Mouse (Mus musculus): ENCODE results near the gene Zic1. TPM values are rescaled to one million over a fixed set of nuclear protein-coding genes. Genes with fewer than 3 reads are reported as not detected.
A peak's percentile ranks its signal among the peaks of the same experiment; 100 is the strongest.

Gene Zic1
- polyA plus RNA-seq, 1 experiment from 2014 or later, result 8.0 TPM

DNA sequence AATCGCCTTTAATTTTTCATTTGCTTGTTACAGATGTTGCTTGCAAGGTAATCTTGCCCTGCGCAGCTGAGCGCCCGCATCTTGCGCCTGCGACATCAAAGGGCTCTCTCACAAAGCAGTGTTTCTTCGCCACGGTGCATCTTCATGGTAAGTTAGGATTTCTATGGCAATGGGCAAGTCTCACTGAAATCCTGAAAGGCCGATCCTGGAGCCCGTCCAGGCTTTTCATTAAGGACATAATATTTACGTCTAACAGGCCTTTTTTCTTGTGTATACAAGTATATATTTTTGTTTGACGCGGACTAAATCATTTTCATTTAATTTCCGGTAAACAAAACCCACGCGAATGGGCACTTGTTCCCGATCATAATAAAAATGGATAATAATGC is 20.9 kb upstream of the Zic1 start:
- no peak for ATAC-seq

DNA sequence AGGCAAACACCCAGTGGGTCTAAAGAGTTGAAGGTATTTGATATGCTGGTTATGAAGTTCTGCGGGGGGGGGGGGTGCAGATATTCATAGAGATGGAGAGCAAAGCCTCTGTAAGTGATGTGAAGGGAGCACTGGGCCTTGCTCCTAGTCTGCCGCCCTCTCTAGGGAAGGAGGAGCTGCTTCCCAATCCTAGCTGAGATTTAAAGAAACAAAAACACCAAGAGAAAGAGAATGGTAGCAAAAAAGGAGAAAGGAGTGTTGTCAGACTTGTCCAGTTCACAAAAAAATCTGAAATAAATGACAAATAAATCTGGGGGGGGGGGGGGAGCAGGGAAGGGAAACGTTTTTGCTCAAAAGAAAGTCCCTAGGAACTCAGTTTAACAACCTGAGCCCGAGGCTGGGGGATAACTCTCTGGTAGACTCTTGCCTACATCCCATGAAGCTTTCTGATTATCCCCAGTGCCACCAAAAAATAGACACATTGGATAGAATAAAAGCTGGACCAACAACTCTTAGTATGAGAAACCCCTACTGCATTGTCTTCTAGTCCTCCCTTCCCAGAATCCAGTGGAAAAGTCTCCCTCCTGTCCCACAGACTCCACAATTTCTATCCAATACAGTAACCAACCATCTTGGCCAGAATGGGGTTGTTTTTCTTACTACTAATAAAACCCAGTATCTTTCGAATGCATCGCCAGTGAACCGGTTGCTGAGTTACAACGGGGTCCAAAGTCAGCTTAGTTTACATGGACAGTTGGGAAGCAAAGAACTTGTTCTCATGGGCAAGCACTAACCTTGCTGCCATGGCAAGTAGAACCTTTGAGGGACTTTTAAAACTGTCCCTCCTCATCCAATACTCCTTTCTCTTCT is 20.2 kb upstream of the Zic1 start:
- H3K4me3 ChIP-seq (replicated peaks; ENCODE audit: low read length), result no peak overlapping the region
- no peak for ATAC-seq
- H3K4me2 ChIP-seq (ENCODE audit: low read length), result no peak overlapping the region
- whole genome bisulfite sequencing, result 7% methylated on average over 8 of the region's 8 CpGs
- no peaks in the 10 kb centered on the region for H3K36me3 ChIP-seq (ENCODE audit: control insufficient read depth, insufficient read depth)
- peak overlapping the region; percentile 27 for H3K27ac ChIP-seq (ENCODE audit: low read length)
- H3K9me3 ChIP-seq (ENCODE audit: control insufficient read depth, low read length), result no peaks in the 10 kb centered on the region
- H3K27me3 ChIP-seq (replicated peaks; ENCODE audit: control insufficient read depth, insufficient read depth, low read length), result peaks cover 59% of the 10 kb centered on the region
- no peak overlapping the region for H3K9ac ChIP-seq (replicated peaks; ENCODE audit: low read depth, low read length)
- peaks cover 12% of the 10 kb centered on the region for H3K4me1 ChIP-seq (replicated peaks; ENCODE audit: control insufficient read depth, insufficient read depth, low read length)

More for the DNA sequence above, 20.9 kb upstream of the Zic1 start:
- H3K27ac ChIP-seq (ENCODE audit: low read length), result no peak overlapping the region; the same call in 1 of the 2 replicates
- H3K27me3 ChIP-seq (replicated peaks; ENCODE audit: control insufficient read depth, insufficient read depth, low read length), result peaks cover 65% of the 10 kb centered on the region
- H3K4me3 ChIP-seq (replicated peaks; ENCODE audit: low read length), result no peak overlapping the region; the same call in 1 of the 2 replicates
- 4% methylated on average over 17 of the region's 17 CpGs for WGBS
- H3K9ac ChIP-seq (replicated peaks; ENCODE audit: low read depth, low read length), result no peak overlapping the region
- H3K9me3 ChIP-seq (ENCODE audit: control insufficient read depth, low read length), result no peaks in the 10 kb centered on the region
- peak overlapping the region; percentile 2; the same call in 1 of the 2 replicates for H3K4me2 ChIP-seq (ENCODE audit: low read length)
- no peaks in the 10 kb centered on the region for H3K36me3 ChIP-seq (ENCODE audit: control insufficient read depth, insufficient read depth)
- peaks cover 7% of the 10 kb centered on the region for H3K4me1 ChIP-seq (replicated peaks; ENCODE audit: control insufficient read depth, insufficient read depth, low read length)

DNA sequence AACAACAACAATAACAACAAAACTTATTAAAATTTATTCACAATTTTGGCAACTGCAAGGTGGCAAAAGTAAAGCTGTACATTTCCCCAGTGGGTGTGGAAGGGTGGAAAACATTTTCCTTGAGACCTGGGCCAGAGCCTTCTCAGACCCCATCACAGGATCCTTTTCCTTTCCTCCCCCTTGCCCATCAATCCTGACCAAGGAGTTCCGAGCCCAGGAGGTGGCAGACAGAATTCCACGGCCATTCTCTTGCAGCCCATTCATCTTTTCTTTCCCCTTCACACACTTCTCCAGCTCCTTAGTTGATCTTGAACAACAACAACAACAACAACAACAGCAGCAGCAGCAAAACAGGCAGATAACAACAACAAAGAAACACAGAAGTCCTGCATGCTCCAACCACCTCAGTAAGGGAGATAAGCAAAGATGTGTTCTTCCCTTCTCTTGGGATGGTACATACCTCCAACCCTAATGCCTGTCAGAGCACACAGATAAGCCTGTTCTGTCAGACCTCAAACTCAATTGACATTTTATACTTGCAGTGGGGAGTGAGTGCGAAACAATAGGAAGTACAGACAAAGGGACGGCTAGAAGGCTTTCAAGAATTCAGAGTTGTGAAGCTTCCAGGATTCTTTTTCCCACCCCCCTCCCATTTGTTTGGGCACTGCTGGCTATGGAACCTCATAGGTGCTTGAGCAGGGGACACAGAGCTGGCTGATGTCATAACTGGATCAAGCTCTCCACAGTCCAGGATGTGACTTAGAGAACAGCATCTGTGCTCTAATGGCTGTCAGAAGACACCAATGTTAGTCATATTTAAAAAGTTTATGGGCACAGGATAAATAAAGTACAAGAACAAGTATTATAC is 19.3 kb upstream of the Zic1 start:
- H3K9ac ChIP-seq (replicated peaks; ENCODE audit: low read depth, low read length), result no peak overlapping the region
- H3K9me3 ChIP-seq (ENCODE audit: control insufficient read depth, low read length), result no peaks in the 10 kb centered on the region
- peaks cover 52% of the 10 kb centered on the region for H3K27me3 ChIP-seq (replicated peaks; ENCODE audit: control insufficient read depth, insufficient read depth, low read length)
- H3K4me1 ChIP-seq (replicated peaks; ENCODE audit: control insufficient read depth, insufficient read depth, low read length), result peaks cover 12% of the 10 kb centered on the region
- no peak overlapping the region for H3K4me3 ChIP-seq (replicated peaks; ENCODE audit: low read length)
- WGBS, result 25% methylated on average over 4 of the region's 4 CpGs
- no peak overlapping the region for H3K4me2 ChIP-seq (ENCODE audit: low read length)
- H3K36me3 ChIP-seq (ENCODE audit: control insufficient read depth, insufficient read depth), result no peaks in the 10 kb centered on the region
- H3K27ac ChIP-seq (ENCODE audit: low read length), result peak overlapping the region; percentile 27
- no peak for ATAC-seq

DNA sequence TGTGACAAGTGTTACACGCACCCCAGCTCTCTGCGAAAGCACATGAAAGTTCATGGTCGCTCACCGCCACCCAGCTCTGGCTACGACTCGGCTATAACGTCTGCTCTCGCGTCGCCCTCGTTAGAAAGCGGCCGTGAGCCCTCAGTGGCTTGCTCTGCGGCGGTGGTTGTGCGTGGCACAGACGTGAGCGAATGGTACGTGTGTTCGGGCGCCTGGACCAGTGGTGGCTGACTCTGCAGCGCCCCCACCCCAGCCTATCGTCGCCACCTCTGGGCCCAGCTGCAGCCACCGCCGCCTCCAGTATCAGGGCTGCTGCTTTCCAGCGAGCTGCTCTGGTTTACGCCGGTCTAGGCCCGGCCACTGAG is 18.5 kb upstream of the Zic1 start:
- Histone ChIP-seq H3K36me3 (ENCODE audit: control insufficient read depth, insufficient read depth) (no peaks in the 10 kb centered on the region), H3K9me3 (ENCODE audit: control insufficient read depth, low read length) (no peaks in the 10 kb centered on the region), H3K9ac (replicated peaks; ENCODE audit: low read depth, low read length) (peak overlapping the region; percentile 20; the same call in 1 of the 2 replicates), H3K4me1 (replicated peaks; ENCODE audit: control insufficient read depth, insufficient read depth, low read length) (peaks cover 12% of the 10 kb centered on the region), H3K4me3 (replicated peaks; ENCODE audit: low read length) (peak overlapping the region; percentile 18), H3K27me3 (replicated peaks; ENCODE audit: control insufficient read depth, insufficient read depth, low read length) (peaks cover 52% of the 10 kb centered on the region), H3K27ac (ENCODE audit: low read length) (peak overlapping the region; percentile 79), H3K4me2 (ENCODE audit: low read length) (peak overlapping the region; percentile 39)
- 3% methylated on average over 30 of the region's 30 CpGs for WGBS
- peak; percentile 19 for ATAC-seq

DNA sequence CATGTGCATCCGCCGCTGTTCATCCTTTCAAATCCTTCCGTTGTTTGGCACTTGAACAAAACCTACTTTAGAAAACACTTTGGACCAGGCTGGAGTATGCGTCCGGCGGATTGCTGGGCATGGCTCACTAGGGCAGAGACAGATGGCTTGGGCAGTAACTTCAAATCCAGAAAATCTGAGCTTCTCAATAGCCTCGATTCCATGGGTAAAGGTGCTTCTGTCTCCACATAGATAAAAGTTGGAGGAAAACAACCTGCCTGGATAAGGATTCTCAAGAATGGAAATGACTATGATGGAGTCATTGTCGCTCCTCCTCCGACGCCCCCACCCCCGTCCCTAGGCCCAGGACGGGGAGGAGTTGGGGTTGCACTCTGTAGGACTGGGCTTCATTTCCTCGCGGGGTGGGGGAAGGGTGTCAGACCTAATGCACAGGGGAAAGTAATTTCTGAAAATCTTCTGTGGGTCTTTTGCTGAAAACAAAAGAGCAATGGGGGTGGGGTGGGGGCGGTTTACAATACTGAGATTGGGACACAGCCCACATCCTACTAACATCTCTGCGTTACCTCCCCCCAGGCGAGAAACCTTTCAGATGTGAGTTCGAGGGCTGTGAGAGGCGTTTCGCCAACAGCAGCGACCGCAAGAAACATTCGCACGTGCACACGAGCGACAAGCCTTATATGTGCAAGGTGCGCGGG is 18.0 kb upstream of the Zic1 start:
- ATAC-seq, result peak; percentile 41
- Histone ChIP-seq H3K36me3 (ENCODE audit: control insufficient read depth, insufficient read depth) (no peaks in the 10 kb centered on the region), H3K27me3 (replicated peaks; ENCODE audit: control insufficient read depth, insufficient read depth, low read length) (peaks cover 53% of the 10 kb centered on the region), H3K27ac (ENCODE audit: low read length) (peak overlapping the region; percentile 79), H3K4me2 (ENCODE audit: low read length) (peak overlapping the region; percentile 39), H3K9ac (replicated peaks; ENCODE audit: low read depth, low read length) (peak overlapping the region; percentile 20; the same call in 1 of the 2 replicates), H3K9me3 (ENCODE audit: control insufficient read depth, low read length) (no peaks in the 10 kb centered on the region), H3K4me3 (replicated peaks; ENCODE audit: low read length) (peak overlapping the region; percentile 18), H3K4me1 (replicated peaks; ENCODE audit: control insufficient read depth, insufficient read depth, low read length) (peaks cover 15% of the 10 kb centered on the region)
- WGBS, result 3% methylated on average over 28 of the region's 28 CpGs

DNA sequence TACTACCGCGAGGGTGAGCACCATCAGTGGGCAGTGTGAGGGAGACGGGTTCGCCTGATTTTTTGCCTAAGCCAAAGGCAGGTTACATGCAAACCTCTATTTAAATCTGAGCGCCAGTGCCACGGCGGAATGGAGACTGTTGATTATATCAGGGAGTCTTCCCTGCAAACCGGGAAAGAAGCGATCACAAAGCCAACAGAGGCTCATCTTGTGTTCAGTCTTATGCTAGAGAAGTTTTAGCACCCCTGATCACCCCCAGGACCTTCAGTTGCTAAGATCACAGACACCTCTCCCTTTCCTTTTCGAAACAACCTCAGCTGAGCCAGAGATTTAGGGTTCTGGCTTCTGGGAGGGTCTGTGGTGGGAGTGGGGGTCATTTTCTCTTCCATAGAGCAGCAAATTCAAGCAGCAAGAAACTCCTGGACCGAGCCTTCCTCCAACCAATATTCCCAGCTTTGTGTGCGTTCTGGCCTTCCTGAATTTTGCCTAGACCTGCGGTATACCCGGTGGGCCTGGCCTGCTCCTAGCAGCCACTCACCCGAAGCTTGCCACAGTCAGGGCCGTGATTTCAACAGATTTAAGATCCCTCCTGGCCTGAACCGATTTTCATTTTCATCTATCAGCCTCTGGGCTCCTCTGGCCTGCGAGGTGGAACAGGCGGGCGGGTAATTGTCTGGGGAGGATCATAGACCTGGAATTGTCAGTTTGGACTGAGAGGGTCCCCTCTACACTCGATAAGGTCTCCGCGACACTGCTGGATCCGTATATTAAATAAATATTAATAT is 17.1 kb upstream of the Zic1 start:
- Histone ChIP-seq H3K27ac (ENCODE audit: low read length) (peak overlapping the region; percentile 79), H3K9me3 (ENCODE audit: control insufficient read depth, low read length) (no peaks in the 10 kb centered on the region), H3K36me3 (ENCODE audit: control insufficient read depth, insufficient read depth) (no peaks in the 10 kb centered on the region), H3K9ac (replicated peaks; ENCODE audit: low read depth, low read length) (peak overlapping the region; percentile 20), H3K4me1 (replicated peaks; ENCODE audit: control insufficient read depth, insufficient read depth, low read length) (peaks cover 19% of the 10 kb centered on the region), H3K4me3 (replicated peaks; ENCODE audit: low read length) (no peak overlapping the region; the same call in 1 of the 2 replicates), H3K4me2 (ENCODE audit: low read length) (peak overlapping the region; percentile 30), H3K27me3 (replicated peaks; ENCODE audit: control insufficient read depth, insufficient read depth, low read length) (peaks cover 52% of the 10 kb centered on the region)
- no peak for ATAC-seq
- WGBS, result 17% methylated on average over 24 of the region's 24 CpGs

DNA sequence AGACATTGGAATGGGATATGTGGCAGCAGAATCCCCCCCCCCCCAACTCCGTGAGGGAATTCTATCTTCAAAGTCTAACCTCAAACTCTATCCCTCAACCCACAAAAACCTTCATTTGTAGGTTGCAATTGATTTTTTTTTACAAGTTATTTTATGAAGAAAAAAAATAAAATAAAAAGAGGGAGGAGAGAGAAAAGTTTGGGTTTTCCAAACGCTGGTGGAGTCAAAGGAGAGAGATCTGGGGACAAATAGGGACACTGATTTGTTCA is 16.4 kb upstream of the Zic1 start:
- peak overlapping the region; percentile 79 for H3K27ac ChIP-seq (ENCODE audit: low read length)
- WGBS, result 11% methylated on average over 2 of the region's 2 CpGs
- H3K4me2 ChIP-seq (ENCODE audit: low read length), result peak overlapping the region; percentile 49
- no peaks in the 10 kb centered on the region for H3K36me3 ChIP-seq (ENCODE audit: control insufficient read depth, insufficient read depth)
- no peaks in the 10 kb centered on the region for H3K9me3 ChIP-seq (ENCODE audit: control insufficient read depth, low read length)
- H3K27me3 ChIP-seq (replicated peaks; ENCODE audit: control insufficient read depth, insufficient read depth, low read length), result peaks cover 52% of the 10 kb centered on the region
- peaks cover 19% of the 10 kb centered on the region for H3K4me1 ChIP-seq (replicated peaks; ENCODE audit: control insufficient read depth, insufficient read depth, low read length)
- ATAC-seq, result no peak
- H3K9ac ChIP-seq (replicated peaks; ENCODE audit: low read depth, low read length), result peak overlapping the region; percentile 53
- H3K4me3 ChIP-seq (replicated peaks; ENCODE audit: low read length), result peak overlapping the region; percentile 32

DNA sequence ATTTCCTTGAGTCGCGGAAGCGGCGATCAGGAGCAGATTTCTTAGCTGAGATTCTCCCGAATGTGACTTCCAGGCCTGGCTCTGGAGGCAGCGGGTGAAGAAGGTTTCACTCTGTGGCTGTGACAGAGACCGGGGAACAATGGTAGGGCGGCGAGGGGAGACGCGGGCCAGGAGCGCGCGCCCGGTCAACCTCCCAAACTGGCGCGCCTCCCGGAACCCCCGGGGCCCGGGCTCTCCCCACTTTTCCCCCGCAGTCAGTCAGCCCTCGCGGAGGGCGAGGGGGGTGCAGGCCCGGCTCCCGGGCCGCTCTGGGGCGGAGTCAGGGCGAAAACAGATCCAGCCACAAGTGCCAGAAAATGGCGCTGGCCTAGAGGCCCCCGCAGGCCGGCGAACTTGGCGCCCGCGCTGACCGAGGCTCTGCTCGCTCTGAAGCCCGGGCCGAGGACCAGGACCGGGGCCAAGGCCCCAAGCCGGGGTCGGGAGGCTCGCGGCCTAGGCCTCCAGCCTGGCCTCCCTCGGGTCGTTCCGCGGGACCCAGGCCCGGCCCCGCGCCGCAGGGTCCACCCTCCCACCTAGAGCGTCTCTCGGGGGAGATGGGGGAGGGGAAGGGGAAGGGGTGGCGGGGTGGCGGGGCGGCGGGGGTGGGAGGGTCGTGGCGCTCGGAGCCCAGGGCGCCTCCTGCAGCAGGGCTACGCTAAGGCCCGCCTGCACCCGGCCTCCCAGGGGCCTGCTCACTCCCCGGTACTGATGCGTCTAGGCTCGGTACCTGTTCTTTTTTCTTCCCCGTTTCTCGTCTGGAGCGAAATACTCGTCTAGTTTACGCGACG is 15.9 kb upstream of the Zic1 start:
- Histone ChIP-seq H3K27ac (ENCODE audit: low read length) (peak overlapping the region; percentile 68), H3K9ac (replicated peaks; ENCODE audit: low read depth, low read length) (peak overlapping the region; percentile 53), H3K4me2 (ENCODE audit: low read length) (peak overlapping the region; percentile 49), H3K4me3 (replicated peaks; ENCODE audit: low read length) (peak overlapping the region; percentile 32), H3K27me3 (replicated peaks; ENCODE audit: control insufficient read depth, insufficient read depth, low read length) (peaks cover 57% of the 10 kb centered on the region), H3K36me3 (ENCODE audit: control insufficient read depth, insufficient read depth) (no peaks in the 10 kb centered on the region), H3K9me3 (ENCODE audit: control insufficient read depth, low read length) (no peaks in the 10 kb centered on the region), H3K4me1 (replicated peaks; ENCODE audit: control insufficient read depth, insufficient read depth, low read length) (peaks cover 19% of the 10 kb centered on the region)
- WGBS, result under 1% methylated on average over 68 of the region's 76 CpGs
- ATAC-seq, result peak; percentile 63
